Mouse (Mus musculus) hindbrain, embryonic 12.5 days (tissue): ENCODE measurements at regions not wholly inside any gene's neighbourhood (a gene's known extent, or its start where the extent isn't known, plus 50 kb on each side); places are given as distances from the start of the nearest gene placed in this dataset.
A peak's percentile ranks its signal among the peaks of the same experiment; 100 is the strongest.

Experiments
- ATAC-seq: fragments of 200-750 bp; cut with Nextera tagmentation; 2 replicates; pipeline ENCODE4 v1.8.0; 2017; ENCODE audit warnings: moderate TSS enrichment; ENCODE audit not compliant: low FRiP score
- H3K27ac ChIP-seq: fragments of 300-500 bp; sonication (generic); 2 replicates; pipeline ENCODE4 v1.5.1; 2016; ENCODE audit warnings: mild to moderate bottlenecking
- H3K27me3 ChIP-seq: fragments of 300-500 bp; sonication (generic); 2 replicates; pipeline ENCODE4 v1.6.1; 2016; ENCODE audit warnings: mild to moderate bottlenecking
- H3K36me3 ChIP-seq: fragments of 300-500 bp; sonication (generic); 2 replicates; pipeline ENCODE4 v1.6.1; 2016; ENCODE audit warnings: mild to moderate bottlenecking
- H3K4me1 ChIP-seq: fragments of 300-500 bp; sonication (generic); 2 replicates; pipeline ENCODE4 v1.6.1; 2016
- H3K4me2 ChIP-seq: fragments of 300-500 bp; sonication (generic); replicated peaks from 2 replicates; pipeline ENCODE4 v1.6.1; 2016; ENCODE audit warnings: mild to moderate bottlenecking
- H3K4me3 ChIP-seq: fragments of 300-500 bp; sonication (generic); 2 replicates; pipeline ENCODE4 v1.5.1; 2016; ENCODE audit warnings: mild to moderate bottlenecking
- H3K9ac ChIP-seq: fragments of 300-500 bp; sonication (generic); 2 replicates; pipeline ENCODE4 v1.6.1; 2016; ENCODE audit warnings: mild to moderate bottlenecking, moderate library complexity
- H3K9me3 ChIP-seq: fragments of 300-500 bp; sonication (generic); replicated peaks from 2 replicates; pipeline ENCODE4 v1.6.1; 2016; ENCODE audit warnings: mild to moderate bottlenecking
- WGBS: fragments of 180-500 bp; shearing (Covaris S2); methylation state at CpG from one replicate; pipeline ENCODE4 v1.1.7; 2016; 5-methylcytosine and 5-hydroxymethylcytosine counted together

DNA sequence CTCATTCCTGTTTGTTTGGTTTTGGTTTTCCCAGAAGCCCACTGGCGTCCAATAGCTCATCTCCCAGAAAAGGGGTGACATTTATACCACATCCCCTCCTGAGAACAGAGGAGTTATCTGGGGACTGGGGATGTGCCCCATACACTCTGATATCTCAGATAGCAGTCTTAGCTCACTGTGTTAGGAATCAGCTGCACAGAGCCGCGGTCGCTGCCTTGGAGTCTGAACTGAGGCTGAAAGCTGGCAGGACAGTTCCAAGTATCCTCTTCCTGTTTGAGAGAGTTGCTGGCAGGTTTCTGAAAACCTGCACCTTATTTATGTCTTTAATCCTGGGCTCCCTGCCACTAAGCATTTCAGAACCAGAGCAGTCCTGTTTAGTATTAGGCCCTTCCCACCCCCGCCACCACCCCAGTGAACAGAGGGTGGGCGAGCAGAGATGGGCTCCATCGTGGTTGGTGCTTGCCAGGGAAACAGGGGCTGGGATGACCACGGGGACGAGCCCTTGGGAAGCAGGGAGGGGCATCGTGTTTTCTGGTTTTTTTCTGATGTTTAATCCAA lies 163.8 kb downstream of the Chic2 start:
- no peak overlapping the region for H3K4me2 ChIP-seq
- H3K36me3 ChIP-seq: no peaks in the 10 kb centered on the region
- WGBS: 74% methylated on average over 10 of the region's 10 CpGs
- H3K27ac ChIP-seq: no peak overlapping the region
- no peak overlapping the region for H3K9ac ChIP-seq
- H3K27me3 ChIP-seq: no peaks in the 10 kb centered on the region
- H3K4me1 ChIP-seq: 0 out of 2 replicates have a peak, but pooled peaks cover 6% of the 10 kb centered on the region
- H3K4me3 ChIP-seq: no peak overlapping the region
- ATAC-seq: no peak
- H3K9me3 ChIP-seq: peaks cover 5% of the 10 kb centered on the region; the same call in 1 of the 2 replicates

DNA sequence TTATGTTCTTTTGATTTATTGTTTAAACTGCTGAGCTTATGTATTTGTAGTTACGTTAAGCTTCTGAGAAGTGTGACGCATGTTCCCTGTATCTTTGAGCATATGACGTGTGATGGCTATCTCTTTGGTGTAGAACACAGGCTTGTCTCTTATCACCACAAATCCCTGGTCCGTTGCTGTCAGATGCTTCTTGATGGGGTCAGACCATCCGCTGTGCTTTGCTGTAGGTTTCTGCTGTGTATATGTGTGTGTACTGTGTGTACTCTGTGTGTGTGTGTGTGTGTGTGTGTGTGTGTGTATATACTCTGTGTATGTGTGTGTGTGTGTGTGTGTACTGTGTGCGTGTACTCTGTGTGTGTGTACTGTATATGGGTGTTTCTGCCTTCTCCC lies 164.5 kb downstream of the Chic2 start:
- 78% methylated on average over 6 of the region's 6 CpGs for WGBS
- Histone ChIP-seq H3K36me3 (no peaks in the 10 kb centered on the region), H3K4me2 (no peak overlapping the region), H3K9ac (no peak overlapping the region), H3K4me1 (0 out of 2 replicates have a peak, but pooled peaks cover 6% of the 10 kb centered on the region), H3K9me3 (peaks cover 5% of the 10 kb centered on the region; the same call in 1 of the 2 replicates), H3K27ac (no peak overlapping the region), H3K27me3 (no peaks in the 10 kb centered on the region), H3K4me3 (no peak overlapping the region)
- ATAC-seq: peak; percentile 56; the same call in 1 of the 2 replicates

DNA sequence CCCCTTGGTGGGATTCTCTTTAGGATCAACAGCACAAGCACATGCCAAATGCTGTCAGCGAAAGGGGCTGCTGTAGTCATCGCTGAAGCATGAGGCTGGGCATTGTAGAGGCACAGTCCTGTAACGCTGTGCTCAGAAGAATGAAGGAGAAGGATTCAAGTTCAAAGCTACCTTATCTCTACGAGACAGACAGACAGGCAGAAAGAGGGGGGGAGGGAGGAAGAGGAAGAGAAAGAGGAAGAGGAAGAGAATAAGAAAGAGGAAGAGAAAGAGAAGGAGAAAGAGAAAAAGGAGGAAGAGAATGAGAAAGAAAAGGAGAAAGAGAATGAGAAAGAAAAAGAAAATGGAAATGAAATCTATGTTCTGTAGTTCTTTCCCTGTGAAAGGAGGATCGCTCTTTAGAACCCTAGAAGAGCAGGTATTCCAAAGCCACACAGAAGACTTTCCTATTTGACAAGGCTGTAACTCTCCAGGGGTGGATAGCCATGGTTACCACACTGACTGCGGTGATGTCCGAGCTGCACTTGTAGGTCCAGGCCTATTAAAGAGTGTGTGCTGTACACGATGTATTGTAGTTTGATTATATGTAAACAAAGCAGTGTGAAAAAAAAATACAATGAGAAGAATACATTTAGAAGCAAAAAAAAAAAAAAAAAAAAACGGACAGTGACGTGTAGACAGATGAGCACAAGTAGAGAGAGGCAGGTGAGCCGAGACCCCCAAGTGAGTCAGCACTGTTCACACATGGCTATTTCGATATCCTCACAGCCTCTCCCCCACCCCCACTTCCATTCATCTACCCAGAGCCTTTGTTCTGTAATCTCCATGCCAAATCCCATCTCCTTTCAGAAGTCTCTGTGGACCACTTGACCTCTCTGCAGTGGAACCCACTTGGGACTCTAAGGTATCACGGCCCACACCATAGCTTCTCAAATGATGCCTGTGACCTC lies 165.2 kb downstream of the Chic2 start:
- Histone ChIP-seq H3K4me1 (0 out of 2 replicates have a peak, but pooled peaks cover 6% of the 10 kb centered on the region), H3K9me3 (0 out of 2 replicates have a peak, but pooled peaks cover 1% of the 10 kb centered on the region), H3K27ac (no peak overlapping the region), H3K4me3 (no peak overlapping the region), H3K27me3 (no peaks in the 10 kb centered on the region), H3K36me3 (no peaks in the 10 kb centered on the region), H3K4me2 (no peak overlapping the region), H3K9ac (no peak overlapping the region)
- WGBS: 64% methylated on average over 13 of the region's 13 CpGs
- no peak for ATAC-seq

DNA sequence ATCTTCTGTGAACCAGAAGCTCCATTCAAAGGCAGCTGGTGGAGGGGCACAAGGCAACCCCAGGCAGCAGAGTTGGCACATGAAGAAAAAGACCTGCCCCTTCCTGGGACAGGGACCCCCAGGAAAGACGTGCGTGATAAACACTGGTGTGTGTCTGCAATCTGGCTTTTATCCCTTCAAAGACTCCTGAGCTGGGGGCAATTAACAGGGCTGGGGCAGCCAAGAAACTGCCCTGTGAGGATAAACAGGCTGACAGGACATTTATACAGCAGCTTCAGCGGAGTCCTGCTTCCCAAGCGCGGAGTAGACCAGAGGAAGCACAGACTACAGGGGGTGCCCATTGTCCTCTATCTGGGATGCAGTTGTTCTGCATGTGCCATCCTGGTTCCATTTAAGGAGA lies 167.0 kb downstream of the Chic2 start:
- no peaks in the 10 kb centered on the region for H3K27me3 ChIP-seq

DNA sequence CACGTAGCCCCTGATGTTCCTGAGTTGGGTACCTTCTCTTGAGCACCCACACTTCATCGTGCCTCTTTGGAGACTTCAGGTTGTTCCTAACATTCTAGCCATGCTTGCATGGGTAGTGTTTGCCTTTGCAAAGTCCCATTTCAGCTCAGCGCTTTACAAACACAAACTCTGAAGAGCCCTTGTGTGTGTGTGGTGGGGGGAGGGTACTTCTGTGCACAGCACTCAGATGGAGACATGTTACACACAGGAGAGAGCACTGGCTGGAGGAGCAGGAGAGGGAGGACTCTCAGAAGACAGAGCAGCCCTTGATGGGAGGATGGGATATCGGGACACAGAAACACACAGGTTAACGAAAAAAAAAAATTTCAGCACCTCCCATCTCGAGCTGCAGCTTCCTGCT lies 167.4 kb downstream of the Chic2 start:
- Histone ChIP-seq H3K4me2 (no peak overlapping the region), H3K9me3 (no peaks in the 10 kb centered on the region), H3K27ac (no peak overlapping the region), H3K27me3 (no peaks in the 10 kb centered on the region), H3K9ac (no peak overlapping the region), H3K36me3 (no peaks in the 10 kb centered on the region), H3K4me3 (no peak overlapping the region), H3K4me1 (0 out of 2 replicates have a peak, but pooled peaks cover 6% of the 10 kb centered on the region)
- no peak for ATAC-seq
- WGBS: 61% methylated on average over 6 of the region's 6 CpGs

More for the DNA sequence above, 167.0 kb downstream of the Chic2 start:
- no peaks in the 10 kb centered on the region for H3K36me3 ChIP-seq
- no peak overlapping the region for H3K4me3 ChIP-seq
- H3K9ac ChIP-seq: no peak overlapping the region
- 62% methylated on average over 5 of the region's 5 CpGs for WGBS
- no peak overlapping the region for H3K4me2 ChIP-seq
- no peak overlapping the region for H3K27ac ChIP-seq
- H3K4me1 ChIP-seq: 0 out of 2 replicates have a peak, but pooled peaks cover 6% of the 10 kb centered on the region
- no peak for ATAC-seq
- no peaks in the 10 kb centered on the region for H3K9me3 ChIP-seq

DNA sequence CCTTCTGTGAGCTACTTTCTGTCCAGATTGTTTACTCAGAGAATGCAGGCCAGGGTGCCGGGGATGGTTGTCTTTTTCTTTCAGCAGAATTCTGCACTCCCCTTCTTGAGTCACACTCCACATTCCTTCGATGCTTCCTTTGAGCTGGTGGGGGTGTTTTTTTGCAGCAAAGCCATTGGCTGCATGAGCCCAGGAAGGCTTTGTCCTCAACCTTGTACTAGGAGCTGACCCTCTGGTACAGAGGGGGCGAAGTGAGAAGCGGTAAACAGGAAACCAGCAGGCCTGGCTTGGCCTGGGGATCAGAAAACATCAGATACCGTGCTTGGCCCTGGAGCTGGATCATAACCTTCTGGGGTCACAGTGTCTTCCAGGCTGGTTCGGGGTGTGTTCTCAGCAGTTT lies 169.9 kb downstream of the Chic2 start:
- no peak for ATAC-seq
- no peaks in the 10 kb centered on the region for H3K27me3 ChIP-seq
- H3K36me3 ChIP-seq: no peaks in the 10 kb centered on the region
- no peak overlapping the region for H3K9ac ChIP-seq
- H3K4me2 ChIP-seq: no peak overlapping the region
- no peak overlapping the region for H3K27ac ChIP-seq
- H3K4me1 ChIP-seq: 0 out of 2 replicates have a peak, but pooled peaks cover 4% of the 10 kb centered on the region
- 59% methylated on average over 6 of the region's 6 CpGs for WGBS
- no peak overlapping the region for H3K4me3 ChIP-seq
- H3K9me3 ChIP-seq: no peaks in the 10 kb centered on the region

DNA sequence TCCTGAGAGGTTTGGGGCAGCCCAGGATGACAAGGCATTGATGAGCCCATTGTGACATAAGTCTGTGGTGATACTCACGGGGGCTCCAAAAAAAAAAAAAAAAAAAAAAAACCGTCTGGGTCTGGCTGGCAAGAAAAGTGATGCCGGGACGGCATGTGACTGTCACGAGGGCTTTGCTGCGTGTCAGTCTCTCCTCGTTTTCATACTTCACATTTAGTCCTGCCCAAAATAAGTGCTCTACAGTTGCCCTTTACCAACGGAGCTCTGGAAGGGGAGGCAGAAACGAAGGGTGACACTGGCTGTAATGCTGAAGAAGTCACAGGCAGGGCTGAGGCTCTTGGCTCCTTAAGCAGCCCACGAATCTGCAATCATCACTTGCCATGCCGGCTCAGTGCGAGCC lies 167.9 kb upstream of the Lnx1 start:
- no peak for ATAC-seq
- no peaks in the 10 kb centered on the region for H3K27me3 ChIP-seq
- H3K27ac ChIP-seq: no peak overlapping the region
- no peak overlapping the region for H3K9ac ChIP-seq
- 77% methylated on average over 12 of the region's 12 CpGs for WGBS
- H3K4me1 ChIP-seq: no peaks in the 10 kb centered on the region
- no peaks in the 10 kb centered on the region for H3K9me3 ChIP-seq
- no peak overlapping the region for H3K4me2 ChIP-seq
- no peaks in the 10 kb centered on the region for H3K36me3 ChIP-seq
- no peak overlapping the region for H3K4me3 ChIP-seq

DNA sequence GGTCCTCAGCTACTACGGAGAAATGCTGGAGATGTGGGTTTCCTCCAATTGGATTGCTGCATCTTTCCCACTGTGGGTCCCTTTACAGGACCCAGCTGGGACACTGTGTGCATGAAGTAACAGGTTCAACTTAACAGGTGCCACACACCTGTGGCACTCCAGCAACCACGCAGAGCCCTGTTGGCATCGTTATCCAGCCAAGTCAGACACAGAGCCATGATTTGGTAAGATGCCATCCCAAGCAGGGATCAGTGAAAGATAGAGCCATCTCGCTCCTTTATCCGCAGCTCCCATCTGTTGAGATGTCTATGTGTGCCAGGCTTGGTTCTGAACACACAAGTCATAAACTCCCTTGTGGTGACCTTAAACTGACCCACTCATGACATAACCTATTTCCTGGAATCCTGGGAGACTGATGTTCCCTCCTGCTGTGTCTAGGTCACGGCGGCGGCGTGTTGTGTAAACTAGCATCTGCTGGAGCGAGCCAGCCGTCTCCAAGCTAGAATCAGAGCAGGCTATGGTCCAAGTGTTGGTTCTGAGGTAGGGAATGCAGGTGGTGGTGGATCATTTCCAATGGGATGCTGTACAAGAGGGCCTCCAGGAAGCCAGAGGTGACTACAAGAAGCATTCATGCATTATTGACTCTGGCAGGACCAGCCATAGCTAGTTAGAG lies 164.5 kb upstream of the Lnx1 start:
- Histone ChIP-seq H3K4me2 (no peak overlapping the region), H3K27ac (no peak overlapping the region), H3K9me3 (no peaks in the 10 kb centered on the region), H3K27me3 (no peaks in the 10 kb centered on the region), H3K4me1 (no peaks in the 10 kb centered on the region), H3K4me3 (no peak overlapping the region), H3K9ac (no peak overlapping the region), H3K36me3 (no peaks in the 10 kb centered on the region)
- WGBS: 93% methylated on average over 11 of the region's 11 CpGs
- ATAC-seq: no peak

DNA sequence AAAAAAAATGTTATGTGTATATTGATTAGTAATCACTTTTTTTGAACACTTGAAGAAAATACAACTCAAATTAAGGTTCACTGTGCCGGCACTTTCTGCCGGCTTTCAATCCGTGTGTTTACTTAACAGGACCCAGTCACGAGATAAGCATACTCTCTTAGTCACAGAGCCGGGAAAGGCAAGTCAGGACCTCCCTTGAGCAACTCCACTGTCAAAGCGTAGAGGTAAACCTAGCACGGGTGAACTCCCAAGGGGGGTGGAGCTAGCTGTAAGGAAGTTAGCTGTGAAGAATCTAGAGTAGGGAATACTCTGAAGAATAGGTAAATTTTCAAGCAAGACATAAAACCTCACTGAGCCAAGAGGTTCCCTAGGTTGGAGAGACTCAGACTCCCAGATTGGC lies 164.0 kb upstream of the Lnx1 start:
- ATAC-seq: no peak
- Histone ChIP-seq H3K9ac (no peak overlapping the region), H3K36me3 (no peaks in the 10 kb centered on the region), H3K4me2 (no peak overlapping the region), H3K4me3 (no peak overlapping the region), H3K4me1 (no peaks in the 10 kb centered on the region), H3K27ac (no peak overlapping the region), H3K9me3 (no peaks in the 10 kb centered on the region), H3K27me3 (no peaks in the 10 kb centered on the region)
- WGBS: 76% methylated on average over 7 of the region's 7 CpGs

DNA sequence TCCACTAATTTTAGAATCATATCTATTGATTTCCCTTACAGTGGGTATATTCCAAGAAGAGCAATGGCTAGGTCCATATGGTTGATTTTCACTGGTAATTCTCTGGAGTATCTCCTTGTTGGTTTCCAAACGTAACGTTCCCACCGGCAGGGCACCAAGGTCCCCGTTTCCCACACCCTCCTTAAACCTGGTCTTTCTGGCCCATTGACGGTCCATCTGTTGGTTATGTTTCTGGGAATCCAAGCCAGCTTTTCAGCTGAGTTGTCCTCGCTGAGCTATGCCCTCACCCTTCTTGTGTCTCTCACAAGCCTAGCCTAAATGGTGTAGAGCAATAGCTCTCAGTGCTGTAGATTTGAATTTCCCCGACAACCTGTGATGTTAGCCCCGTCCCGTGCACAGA lies 162.7 kb upstream of the Lnx1 start:
- 93% methylated on average over 9 of the region's 9 CpGs for WGBS
- H3K4me1 ChIP-seq: no peaks in the 10 kb centered on the region
- H3K9me3 ChIP-seq: no peaks in the 10 kb centered on the region
- no peak overlapping the region for H3K9ac ChIP-seq
- H3K27me3 ChIP-seq: no peaks in the 10 kb centered on the region
- ATAC-seq: no peak
- no peaks in the 10 kb centered on the region for H3K36me3 ChIP-seq
- no peak overlapping the region for H3K4me3 ChIP-seq
- no peak overlapping the region for H3K27ac ChIP-seq
- no peak overlapping the region for H3K4me2 ChIP-seq

DNA sequence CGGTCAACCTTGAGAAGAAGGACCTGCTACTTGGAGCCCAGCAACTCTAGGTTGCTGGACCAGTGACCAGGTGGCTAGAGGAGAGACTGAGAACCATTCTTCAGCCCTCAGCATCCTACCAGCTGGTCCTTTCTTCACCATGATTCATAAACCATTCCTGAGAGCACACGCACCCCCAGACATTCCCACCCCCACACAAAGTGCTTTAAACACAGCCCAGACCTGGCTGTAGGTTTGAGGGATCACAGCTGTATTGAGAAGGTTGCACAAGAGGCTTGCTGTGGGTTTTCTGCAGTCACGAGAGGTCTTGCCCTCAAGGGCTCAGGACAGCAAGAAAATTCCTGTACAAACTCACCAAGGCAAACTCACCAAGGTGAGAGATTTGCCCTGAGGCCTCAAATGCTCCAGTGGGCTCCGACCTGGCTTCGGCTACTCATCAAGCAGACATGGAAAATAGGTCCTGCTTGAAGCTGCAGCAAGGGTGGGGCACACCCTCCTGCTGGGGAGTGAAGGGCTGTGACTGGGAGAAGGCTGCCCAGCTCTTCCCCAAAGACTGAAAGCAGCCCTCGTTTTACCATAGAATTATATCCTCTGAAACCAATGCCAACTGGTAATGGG lies 161.9 kb upstream of the Lnx1 start:
- H3K4me2 ChIP-seq: no peak overlapping the region
- no peak overlapping the region for H3K27ac ChIP-seq
- WGBS: 89% methylated on average over 6 of the region's 6 CpGs
- H3K36me3 ChIP-seq: no peaks in the 10 kb centered on the region
- no peak overlapping the region for H3K9ac ChIP-seq
- no peaks in the 10 kb centered on the region for H3K4me1 ChIP-seq
- no peaks in the 10 kb centered on the region for H3K9me3 ChIP-seq
- no peaks in the 10 kb centered on the region for H3K27me3 ChIP-seq
- no peak for ATAC-seq
- H3K4me3 ChIP-seq: no peak overlapping the region

DNA sequence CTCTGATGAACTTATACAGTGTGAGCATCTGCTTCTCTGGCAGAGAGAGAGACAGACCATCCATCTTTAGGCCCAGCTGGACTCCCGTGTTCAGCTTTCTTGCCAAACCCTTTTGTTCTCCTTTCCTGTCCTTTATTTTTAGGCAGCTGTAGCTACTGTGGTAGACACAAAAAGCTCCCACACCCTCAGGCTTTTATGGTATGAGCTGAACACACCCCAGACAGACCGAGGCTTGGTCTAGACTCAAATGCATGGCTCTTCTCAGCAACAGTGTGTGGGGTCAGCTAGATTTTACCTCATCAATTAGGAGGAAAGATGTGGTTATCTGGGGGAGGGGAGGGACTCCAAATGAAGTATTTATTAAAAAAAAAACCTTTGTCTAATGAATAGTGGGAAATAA lies 158.6 kb upstream of the Lnx1 start:
- Histone ChIP-seq H3K36me3 (no peaks in the 10 kb centered on the region), H3K4me2 (no peak overlapping the region), H3K9ac (no peak overlapping the region), H3K9me3 (no peaks in the 10 kb centered on the region), H3K4me1 (peaks cover 11% of the 10 kb centered on the region; the same call in 1 of the 2 replicates), H3K27me3 (no peaks in the 10 kb centered on the region), H3K4me3 (no peak overlapping the region), H3K27ac (no peak overlapping the region)
- 34% methylated on average over 2 of the region's 2 CpGs for WGBS
- ATAC-seq: peak; percentile 32; the same call in 1 of the 2 replicates
